9 mouse cellular contexts compared by ENCODE assay signal in genomic region chr11:101200986-101201385, GRCm38 (mm10). TPM values are rescaled to one million over a fixed set of nuclear protein-coding genes. Genes with fewer than 3 reads are reported as not detected.
A peak's percentile ranks its signal among the peaks of the same experiment; 100 is the strongest.
DNase-seq lines count a peak whose midpoint lies in the region; ATAC-seq and TF ChIP-seq lines count a peak whose summit lies in the region.
"Had no signal": no experiment of that assay in that cellular context is flagged by ENCODE, and none has a peak within 500 bp of the region (broad histone marks: within the 10 kb centered on the region; RNA-seq: fewer than 3 reads in every experiment).

No protein-coding gene starts in this region.

- peak; percentile 88 to 95 (median 93) for TF ChIP-seq CTCF in MEL (IDR thresholded peaks at IDR 0.05 in 2 of 3, conservative IDR thresholded peaks at IDR 0.05 in 1 of 3; ENCODE audit: control insufficient read depth in 1 of 3, insufficient read depth in 1 of 3, low read depth in 2 of 3, low read length in 3 of 3, poor library complexity in 1 of 3, severe bottlenecking in 1 of 3)
- TF ChIP-seq CTCF in midbrain, postnatal 0 days (IDR thresholded peaks at IDR 0.05), result peak; percentile 89

- H3K4me1 ChIP-seq in kidney, embryonic 14.5 days (ENCODE audit: control insufficient read depth, insufficient read depth, low read length), result no peaks in the 10 kb centered on the region
- H3K4me1 ChIP-seq in MEL (ENCODE audit: control insufficient read depth in 1 of 2, insufficient read depth in 2 of 2, low read length in 2 of 2), result no peaks in the 10 kb centered on the region
- H3K4me1 ChIP-seq in hindbrain, embryonic 14.5 days (replicated peaks; ENCODE audit: control insufficient read depth, insufficient read depth, low read length), result no peaks in the 10 kb centered on the region
- H3K4me1 ChIP-seq in midbrain, postnatal 0 days (ENCODE audit: insufficient read depth, low read length), result no peaks in the 10 kb centered on the region
- H3K4me1 ChIP-seq: embryonic facial prominence, embryonic 12.5 days had no signal

- no peak for TF ChIP-seq POLR2A in MEL (IDR thresholded peaks at IDR 0.05; ENCODE audit: control insufficient read depth in 1 of 2, insufficient read depth in 1 of 2, low read depth in 1 of 2, low read length in 2 of 2, poor library complexity in 1 of 2)

- peaks cover 72% of the 10 kb centered on the region for H3K36me3 ChIP-seq in kidney, embryonic 14.5 days (ENCODE audit: control insufficient read depth, insufficient read depth, low read length)
- no peaks in the 10 kb centered on the region; a peak in 1 of 4 replicates for H3K36me3 ChIP-seq in MEL (ENCODE audit: control insufficient read depth in 1 of 2, insufficient read depth in 2 of 2, low read length in 2 of 2)
- peaks cover 82% of the 10 kb centered on the region for H3K36me3 ChIP-seq in hindbrain, embryonic 14.5 days (replicated peaks; ENCODE audit: control insufficient read depth, insufficient read depth)
- peaks cover 59% of the 10 kb centered on the region for H3K36me3 ChIP-seq in midbrain, postnatal 0 days (ENCODE audit: insufficient read depth, low read length)

- H3K27ac ChIP-seq in kidney, embryonic 14.5 days (ENCODE audit: low read depth, low read length), result no peak overlapping the region
- no peak overlapping the region for H3K27ac ChIP-seq in MEL (ENCODE audit: control insufficient read depth, low read depth, low read length)
- H3K27ac ChIP-seq in hindbrain, embryonic 14.5 days, result no peak overlapping the region
- H3K27ac ChIP-seq in midbrain, postnatal 0 days (ENCODE audit: low read depth, low read length), result 0 out of 2 replicates have a peak overlapping the region, but pooled peaks have one; percentile 18
- H3K27ac ChIP-seq: embryonic facial prominence, embryonic 12.5 days had no signal

- 16% methylated on average over 7 of the region's 7 CpGs for WGBS in kidney, embryonic 14.5 days
- 28% methylated on average over 7 of the region's 7 CpGs for WGBS in hindbrain, embryonic 14.5 days
- WGBS in midbrain, postnatal 0 days, result 20% methylated on average over 7 of the region's 7 CpGs

- no peaks in the 10 kb centered on the region for H3K9me3 ChIP-seq in kidney, embryonic 14.5 days (ENCODE audit: control insufficient read depth, low read length)
- no peaks in the 10 kb centered on the region for H3K9me3 ChIP-seq in MEL (replicated peaks; ENCODE audit: insufficient read depth, low read length)
- H3K9me3 ChIP-seq in hindbrain, embryonic 14.5 days (ENCODE audit: control insufficient read depth, low read length), result no peaks in the 10 kb centered on the region
- no peaks in the 10 kb centered on the region for H3K9me3 ChIP-seq in midbrain, postnatal 0 days (ENCODE audit: low read length)
- H3K9me3 ChIP-seq: embryonic facial prominence, embryonic 12.5 days had no signal

- H3K4me3 ChIP-seq in kidney, embryonic 14.5 days (ENCODE audit: low read length), result no peak overlapping the region
- no peak overlapping the region for H3K4me3 ChIP-seq in MEL (ENCODE audit: control insufficient read depth in 1 of 2, insufficient read depth in 1 of 2, low read depth in 2 of 2, low read length in 2 of 2)
- H3K4me3 ChIP-seq in hindbrain, embryonic 14.5 days (replicated peaks; ENCODE audit: low read length), result no peak overlapping the region
- H3K4me3 ChIP-seq in midbrain, postnatal 0 days (ENCODE audit: low read depth, low read length), result no peak overlapping the region
- H3K4me3 ChIP-seq: embryonic facial prominence, embryonic 12.5 days had no signal

- H3K9ac ChIP-seq in kidney, embryonic 14.5 days (ENCODE audit: low read depth, low read length), result no peak overlapping the region
- H3K9ac ChIP-seq in MEL (ENCODE audit: control insufficient read depth, low read depth, low read length, poor library complexity, severe bottlenecking), result no peak overlapping the region
- H3K9ac ChIP-seq in hindbrain, embryonic 14.5 days, result no peak overlapping the region
- H3K9ac ChIP-seq in midbrain, postnatal 0 days (replicated peaks; ENCODE audit: low read length, poor library complexity, severe bottlenecking), result no peak overlapping the region
- H3K9ac ChIP-seq: embryonic facial prominence, embryonic 12.5 days had no signal

- no peaks in the 10 kb centered on the region for H3K27me3 ChIP-seq in kidney, embryonic 14.5 days (ENCODE audit: control insufficient read depth, insufficient read depth, low read length)
- no peaks in the 10 kb centered on the region for H3K27me3 ChIP-seq in MEL (ENCODE audit: control insufficient read depth in 1 of 2, insufficient read depth in 2 of 2, low read length in 2 of 2)
- H3K27me3 ChIP-seq in hindbrain, embryonic 14.5 days (ENCODE audit: control insufficient read depth, insufficient read depth, low read length), result no peaks in the 10 kb centered on the region
- H3K27me3 ChIP-seq in midbrain, postnatal 0 days (ENCODE audit: insufficient read depth, low read length), result no peaks in the 10 kb centered on the region
- H3K27me3 ChIP-seq: embryonic facial prominence, embryonic 12.5 days had no signal

- peak; percentile 54 for ATAC-seq in kidney, embryonic 14.5 days (ENCODE audit: low FRiP score, low TSS enrichment)
- no peak for ATAC-seq in hindbrain, embryonic 14.5 days (ENCODE audit: low FRiP score)
- no peak for ATAC-seq in midbrain, postnatal 0 days (ENCODE audit: low FRiP score)

- no peak for TF ChIP-seq EP300 in MEL (IDR thresholded peaks at IDR 0.05; ENCODE audit: low read depth in 1 of 2, low read length in 2 of 2)

- H3K4me2 ChIP-seq in kidney, embryonic 14.5 days (replicated peaks; ENCODE audit: low read depth, low read length), result no peak overlapping the region
- H3K4me2 ChIP-seq in hindbrain, embryonic 14.5 days (replicated peaks), result no peak overlapping the region
- H3K4me2 ChIP-seq in midbrain, postnatal 0 days (ENCODE audit: low read depth, low read length, poor library complexity, severe bottlenecking), result no peak overlapping the region
- H3K4me2 ChIP-seq: embryonic facial prominence, embryonic 12.5 days had no signal

- DNase-seq in kidney, adult 9 months, result no peak
- peak; percentile 72 for DNase-seq in MEL (ENCODE audit: low read depth, low spot score)
- DNase-seq in cerebellum, adult 9-11 months, result peak; percentile 85
- DNase-seq in hindbrain, embryonic 14.5 days (ENCODE audit: low spot score), result peak; percentile 82
- DNase-seq in midbrain, postnatal 0 days (ENCODE audit: low spot score), result peak; percentile 85
- DNase-seq in urinary bladder, postnatal 10 days (ENCODE audit: low spot score), result no peak
- no peak for DNase-seq in gastrocnemius, postnatal 4 days (ENCODE audit: low spot score in 2 of 2)

- H3K79me2 ChIP-seq in MEL (ENCODE audit: control insufficient read depth, insufficient read depth, low read length, poor library complexity), result no peaks in the 10 kb centered on the region

- TF ChIP-seq RAD21 in MEL (IDR thresholded peaks at IDR 0.05; ENCODE audit: low read depth, low read length), result peak; percentile 75

RNA-seq across cellular contexts. Expression of gene Ezh1, which starts 25.3 kb away (rescaled TPM):
- polyA plus RNA-seq in kidney, embryonic 14.5 days (2014; fragmentation: Nextera tagmentation; extraction: Ambion mirVana), result 18.2 and 27.4 TPM in 2 replicates
- 5.0 and 6.3 TPM in 2 replicates for total RNA-seq in MEL (2012; rRNA removed)
- polyA plus RNA-seq in MEL (2012; ENCODE audit: insufficient read depth in 1 of 2, insufficient read length in 2 of 2, low read depth in 1 of 2, low replicate concordance in 2 of 2, missing spikeins in 1 of 2), result 1 to 10 TPM in 1 of 2 experiments, not detected in 1; 8.4 TPM
- 26.9 and 37.2 TPM in 2 replicates for polyA plus RNA-seq in hindbrain, embryonic 14.5 days (2014; fragmentation: Nextera tagmentation; extraction: Ambion mirVana)
- 26.5 and 40.0 TPM in 2 replicates for total RNA-seq in midbrain, postnatal 0 days (2014; rRNA removed)
- polyA plus RNA-seq in midbrain, postnatal 0 days (2015; fragmentation: Nextera tagmentation; extraction: Ambion mirVana), result 25.4 and 25.9 TPM in 2 replicates
- 10 to 100 TPM; 19.3 to 24.6 TPM for total RNA-seq in gastrocnemius, postnatal 4 days (2021)

RNA-seq across cellular contexts. Expression of gene Ccr10, which starts 25.7 kb away (rescaled TPM):
- polyA plus RNA-seq in kidney, embryonic 14.5 days (2014; fragmentation: Nextera tagmentation; extraction: Ambion mirVana), result 0.24 and 0.51 TPM in 2 replicates
- not detected in 2 replicates for total RNA-seq in MEL (2012; rRNA removed)
- not detected for polyA plus RNA-seq in MEL (2012; ENCODE audit: insufficient read depth in 1 of 2, insufficient read length in 2 of 2, low read depth in 1 of 2, low replicate concordance in 2 of 2, missing spikeins in 1 of 2)
- 0.23 and 0.25 TPM in 2 replicates for polyA plus RNA-seq in hindbrain, embryonic 14.5 days (2014; fragmentation: Nextera tagmentation; extraction: Ambion mirVana)
- total RNA-seq in midbrain, postnatal 0 days (2014; rRNA removed), result 0.61 and 1.4 TPM in 2 replicates
- 0.75 and 0.83 TPM in 2 replicates for polyA plus RNA-seq in midbrain, postnatal 0 days (2015; fragmentation: Nextera tagmentation; extraction: Ambion mirVana)
- total RNA-seq in gastrocnemius, postnatal 4 days (2021), result under 1 TPM; 0.36 to 0.37 TPM

RNA-seq across cellular contexts. Expression of gene Plekhh3, which starts 29.8 kb away (rescaled TPM):
- polyA plus RNA-seq in kidney, embryonic 14.5 days (2014; fragmentation: Nextera tagmentation; extraction: Ambion mirVana), result 17.0 and 17.9 TPM in 2 replicates
- 0.81 and 1.4 TPM in 2 replicates for total RNA-seq in MEL (2012; rRNA removed)
- 1 to 10 TPM in 1 of 2 experiments, not detected in 1; 1.5 TPM for polyA plus RNA-seq in MEL (2012; ENCODE audit: insufficient read depth in 1 of 2, insufficient read length in 2 of 2, low read depth in 1 of 2, low replicate concordance in 2 of 2, missing spikeins in 1 of 2)
- polyA plus RNA-seq in hindbrain, embryonic 14.5 days (2014; fragmentation: Nextera tagmentation; extraction: Ambion mirVana), result 7.7 and 9.5 TPM in 2 replicates
- 13.7 and 23.4 TPM in 2 replicates for total RNA-seq in midbrain, postnatal 0 days (2014; rRNA removed)
- polyA plus RNA-seq in midbrain, postnatal 0 days (2015; fragmentation: Nextera tagmentation; extraction: Ambion mirVana), result 5.8 and 6.2 TPM in 2 replicates
- 10 to 100 TPM; 39.5 to 41.4 TPM for total RNA-seq in gastrocnemius, postnatal 4 days (2021)

RNA-seq across cellular contexts. Expression of gene Cntnap1, which starts 30.7 kb away (rescaled TPM):
- 1.7 and 2.1 TPM in 2 replicates for polyA plus RNA-seq in kidney, embryonic 14.5 days (2014; fragmentation: Nextera tagmentation; extraction: Ambion mirVana)
- total RNA-seq in MEL (2012; rRNA removed), result not detected in 2 replicates
- polyA plus RNA-seq in MEL (2012; ENCODE audit: insufficient read depth in 1 of 2, insufficient read length in 2 of 2, low read depth in 1 of 2, low replicate concordance in 2 of 2, missing spikeins in 1 of 2), result under 1 TPM in 1 of 2 experiments, not detected in 1; 0.01 TPM
- polyA plus RNA-seq in hindbrain, embryonic 14.5 days (2014; fragmentation: Nextera tagmentation; extraction: Ambion mirVana), result 6.0 and 6.5 TPM in 2 replicates
- 12.5 and 15.0 TPM in 2 replicates for total RNA-seq in midbrain, postnatal 0 days (2014; rRNA removed)
- 3.0 and 3.2 TPM in 2 replicates for polyA plus RNA-seq in midbrain, postnatal 0 days (2015; fragmentation: Nextera tagmentation; extraction: Ambion mirVana)
- total RNA-seq in gastrocnemius, postnatal 4 days (2021), result 1 to 10 TPM; 3.2 to 4.1 TPM

RNA-seq across cellular contexts. Expression of gene Ramp2, which starts 44.8 kb away (rescaled TPM):
- 248 and 275 TPM in 2 replicates for polyA plus RNA-seq in kidney, embryonic 14.5 days (2014; fragmentation: Nextera tagmentation; extraction: Ambion mirVana)
- 0.12 TPM in 1 of 2 replicates, not detected in the other for total RNA-seq in MEL (2012; rRNA removed)
- polyA plus RNA-seq in MEL (2012; ENCODE audit: insufficient read depth in 1 of 2, insufficient read length in 2 of 2, low read depth in 1 of 2, low replicate concordance in 2 of 2, missing spikeins in 1 of 2), result not detected
- 102 and 117 TPM in 2 replicates for polyA plus RNA-seq in hindbrain, embryonic 14.5 days (2014; fragmentation: Nextera tagmentation; extraction: Ambion mirVana)
- 55.0 and 67.5 TPM in 2 replicates for total RNA-seq in midbrain, postnatal 0 days (2014; rRNA removed)
- 95.3 and 103 TPM in 2 replicates for polyA plus RNA-seq in midbrain, postnatal 0 days (2015; fragmentation: Nextera tagmentation; extraction: Ambion mirVana)
- total RNA-seq in gastrocnemius, postnatal 4 days (2021), result 10 to 100 TPM; 82.6 to 85.8 TPM

Comparison
In these comparisons a context has a peak if more than half of its experiments do, and no peak if none do; other contexts are left out.
1. DNase-seq: peak in MEL (single experiment), cerebellum, adult 9-11 months (single experiment), hindbrain, embryonic 14.5 days (single experiment) and midbrain, postnatal 0 days (single experiment); none in kidney, adult 9 months (single experiment), urinary bladder, postnatal 10 days (single experiment) and gastrocnemius, postnatal 4 days (0 of 2).